16 mouse cellular contexts compared by ENCODE assay signal in genomic region chr1:181371226-181371625, GRCm38 (mm10). TPM values are rescaled to one million over a fixed set of nuclear protein-coding genes. Genes with fewer than 3 reads are reported as not detected.
"Had no signal": no experiment of that assay in that cellular context is flagged by ENCODE, and none has a peak within 500 bp of the region (broad histone marks: within the 10 kb centered on the region; RNA-seq: fewer than 3 reads in every experiment).

No protein-coding gene starts in this region.

- DNase-seq: kidney, adult 18-20 months; kidney, postnatal 10 days; layer of hippocampus, adult 9-11 months; layer of hippocampus, postnatal 36 days; left cerebral cortex, postnatal 4 days; lung, embryonic 14.5 days; lung, postnatal 10 days; lung, postnatal 4 days; thymus, adult 18-20 months; thymus, postnatal 14 days had no signal

- ATAC-seq: midbrain, embryonic 16.5 days had no signal

- H3K27ac ChIP-seq: limb, embryonic 13.5 days; midbrain, embryonic 12.5 days; stomach, postnatal 0 days had no signal

- H3K4me3 ChIP-seq: limb, embryonic 13.5 days; midbrain, embryonic 12.5 days had no signal

RNA-seq across cellular contexts. Expression of gene Cnih3, which starts 18.8 kb away (rescaled TPM):
- total RNA-seq: liver, adult 2 months; megakaryocyte-erythroid progenitor cell, adult 5-6 weeks had no signal
